Comparison of ENCODE assay signal across 10 mouse cellular contexts in the genomic region with DNA sequence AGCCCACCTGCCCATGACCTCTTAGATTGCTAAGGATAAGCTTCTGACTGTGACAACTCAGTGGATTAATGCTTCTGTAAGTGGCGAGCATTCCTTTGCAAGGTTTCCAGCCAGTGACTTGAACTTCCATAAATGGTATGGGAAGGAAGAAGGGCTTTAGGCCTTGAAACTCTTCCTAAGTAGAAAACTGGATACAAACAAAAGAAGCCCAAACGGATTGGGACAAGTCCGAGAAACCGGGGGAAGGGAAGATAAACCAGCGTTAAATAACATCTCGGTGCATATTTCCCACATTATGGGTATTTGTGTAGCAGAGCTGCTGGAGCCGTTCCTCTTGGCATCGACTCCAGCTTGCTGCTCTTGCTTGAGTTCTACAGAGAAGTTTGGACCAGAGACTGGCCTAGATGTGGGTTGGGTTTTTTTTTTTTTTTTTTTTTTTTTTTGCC. TPM values are rescaled to one million over a fixed set of nuclear protein-coding genes. Genes with fewer than 3 reads are reported as not detected.
DNase-seq lines count a peak whose midpoint lies in the region; ATAC-seq and TF ChIP-seq lines count a peak whose summit lies in the region.
"Had no signal": no experiment of that assay in that cellular context is flagged by ENCODE, and none has a peak within 500 bp of the region (broad histone marks: within the 10 kb centered on the region; RNA-seq: fewer than 3 reads in every experiment).

No protein-coding gene starts in this region.

- DNase-seq in frontal cortex, adult 2 months (ENCODE audit: extremely low spot score in 1 of 2, low spot score in 1 of 2): peak; percentile 32 to 63
- no peak for DNase-seq in frontal cortex, postnatal 10 days (ENCODE audit: low spot score in 2 of 2)
- DNase-seq in limb, embryonic 14.5 days (ENCODE audit: low spot score): peak; percentile 41
- no peak for DNase-seq in limb, embryonic 10.5 days (ENCODE audit: low spot score)
- peak; percentile 28 to 69 for DNase-seq in lung, postnatal 4 days
- no peak for DNase-seq in natural killer cell, adult 2 months (ENCODE audit: low spot score in 2 of 2)
- DNase-seq in cerebellum, adult 9-10 months: no peak
- DNase-seq: cerebellum, adult 18-20 months had no signal

- no peak overlapping the region for H3K27ac ChIP-seq in limb, embryonic 14.5 days (replicated peaks; ENCODE audit: low read depth, low read length)
- H3K27ac ChIP-seq in limb, embryonic 10.5 days: no peak overlapping the region
- peak overlapping the region; percentile 70 for H3K27ac ChIP-seq in embryonic facial prominence, embryonic 15.5 days (replicated peaks)
- H3K27ac ChIP-seq: macrophage had no signal

- no peaks in the 10 kb centered on the region for H3K9me3 ChIP-seq in limb, embryonic 14.5 days (ENCODE audit: control insufficient read depth, low read length)
- H3K9me3 ChIP-seq in limb, embryonic 10.5 days (replicated peaks): no peaks in the 10 kb centered on the region
- H3K9me3 ChIP-seq in embryonic facial prominence, embryonic 15.5 days (replicated peaks): no peaks in the 10 kb centered on the region

- H3K4me1 ChIP-seq in limb, embryonic 14.5 days (ENCODE audit: control insufficient read depth, insufficient read depth, low read length): peaks cover 9% of the 10 kb centered on the region
- peaks cover 12% of the 10 kb centered on the region for H3K4me1 ChIP-seq in limb, embryonic 10.5 days
- H3K4me1 ChIP-seq in embryonic facial prominence, embryonic 15.5 days: peaks cover 16% of the 10 kb centered on the region

- H3K4me2 ChIP-seq in limb, embryonic 14.5 days (replicated peaks; ENCODE audit: low read depth, low read length, severe bottlenecking): no peak overlapping the region
- H3K4me2 ChIP-seq in embryonic facial prominence, embryonic 15.5 days (replicated peaks): no peak overlapping the region

- H3K36me3 ChIP-seq in limb, embryonic 14.5 days (ENCODE audit: control insufficient read depth, insufficient read depth, low read length): peaks cover 32% of the 10 kb centered on the region
- H3K36me3 ChIP-seq in limb, embryonic 10.5 days: peaks cover 42% of the 10 kb centered on the region
- H3K36me3 ChIP-seq in embryonic facial prominence, embryonic 15.5 days: peaks cover 27% of the 10 kb centered on the region

- no peak for TF ChIP-seq POLR2A in limb, embryonic 14.5 days (IDR thresholded peaks at IDR 0.05; ENCODE audit: borderline replicate concordance, extremely low read depth, insufficient read depth, insufficient read length)

- 68% methylated on average over 8 of the region's 8 CpGs for WGBS in limb, embryonic 14.5 days
- WGBS in limb, embryonic 10.5 days: 85% methylated on average over 8 of the region's 8 CpGs
- WGBS in embryonic facial prominence, embryonic 15.5 days: 43% methylated on average over 8 of the region's 8 CpGs

- H3K9ac ChIP-seq in limb, embryonic 14.5 days (ENCODE audit: low read depth, low read length, severe bottlenecking): no peak overlapping the region
- no peak overlapping the region for H3K9ac ChIP-seq in embryonic facial prominence, embryonic 15.5 days

- ATAC-seq in limb, embryonic 14.5 days (ENCODE audit: low FRiP score, low read depth): no peak
- ATAC-seq in embryonic facial prominence, embryonic 15.5 days (ENCODE audit: insufficient number of reproducible peaks, low FRiP score, low TSS enrichment, low read depth): no peak

- H3K4me3 ChIP-seq in limb, embryonic 14.5 days (replicated peaks; ENCODE audit: low read length): no peak overlapping the region
- H3K4me3 ChIP-seq in limb, embryonic 10.5 days: no peak overlapping the region
- no peak overlapping the region for H3K4me3 ChIP-seq in embryonic facial prominence, embryonic 15.5 days (replicated peaks)

- H3K27me3 ChIP-seq in limb, embryonic 14.5 days (ENCODE audit: control insufficient read depth, insufficient read depth, low read length): no peaks in the 10 kb centered on the region
- H3K27me3 ChIP-seq in limb, embryonic 10.5 days (ENCODE audit: low read depth, poor library complexity, severe bottlenecking): no peaks in the 10 kb centered on the region
- H3K27me3 ChIP-seq in embryonic facial prominence, embryonic 15.5 days: no peaks in the 10 kb centered on the region

RNA-seq across cellular contexts. Expression of gene Sntb2, which starts 10.6 kb away (rescaled TPM):
- polyA plus RNA-seq in frontal cortex, adult 2 months (2012; rRNA removed): 6.0 and 6.8 TPM in 2 replicates
- 13.9 and 15.4 TPM in 2 replicates for polyA plus RNA-seq in limb, embryonic 14.5 days (2012; rRNA removed)
- 20.4 and 20.7 TPM in 2 replicates for polyA plus RNA-seq in limb, embryonic 14.5 days (2014; fragmentation: Nextera tagmentation; extraction: Ambion mirVana)
- 15.8 and 15.9 TPM in 2 replicates for polyA plus RNA-seq in limb, embryonic 10.5 days (2016; fragmentation: Nextera tagmentation; extraction: Ambion mirVana)
- polyA plus RNA-seq in embryonic facial prominence, embryonic 15.5 days (2015; fragmentation: Nextera tagmentation; extraction: Ambion mirVana): 18.3 and 21.6 TPM in 2 replicates

RNA-seq across cellular contexts. Expression of gene Utp4, which starts 31.5 kb away (rescaled TPM):
- polyA plus RNA-seq in frontal cortex, adult 2 months (2012; rRNA removed): 27.4 and 28.9 TPM in 2 replicates
- polyA plus RNA-seq in limb, embryonic 14.5 days (2012; rRNA removed): 50.7 and 53.3 TPM in 2 replicates
- polyA plus RNA-seq in limb, embryonic 14.5 days (2014; fragmentation: Nextera tagmentation; extraction: Ambion mirVana): 61.9 and 64.0 TPM in 2 replicates
- 84.7 and 107 TPM in 2 replicates for polyA plus RNA-seq in limb, embryonic 10.5 days (2016; fragmentation: Nextera tagmentation; extraction: Ambion mirVana)
- 59.7 and 60.5 TPM in 2 replicates for polyA plus RNA-seq in embryonic facial prominence, embryonic 15.5 days (2015; fragmentation: Nextera tagmentation; extraction: Ambion mirVana)

RNA-seq across cellular contexts. Expression of gene Has3, which starts 54.9 kb away (rescaled TPM):
- polyA plus RNA-seq in frontal cortex, adult 2 months (2012; rRNA removed): 0.78 and 0.90 TPM in 2 replicates
- 1.9 and 2.0 TPM in 2 replicates for polyA plus RNA-seq in limb, embryonic 14.5 days (2012; rRNA removed)
- polyA plus RNA-seq in limb, embryonic 14.5 days (2014; fragmentation: Nextera tagmentation; extraction: Ambion mirVana): 0.53 and 0.58 TPM in 2 replicates
- 0.06 and 0.13 TPM in 2 replicates for polyA plus RNA-seq in limb, embryonic 10.5 days (2016; fragmentation: Nextera tagmentation; extraction: Ambion mirVana)
- 1.3 TPM in 2 replicates for polyA plus RNA-seq in embryonic facial prominence, embryonic 15.5 days (2015; fragmentation: Nextera tagmentation; extraction: Ambion mirVana)

Comparison
In these comparisons a context has a peak if more than half of its experiments do, and no peak if none do; other contexts are left out.
1. DNase-seq: peak in frontal cortex, adult 2 months (2 of 2), limb, embryonic 14.5 days (single experiment) and lung, postnatal 4 days (2 of 2); none in frontal cortex, postnatal 10 days (0 of 2), limb, embryonic 10.5 days (single experiment), natural killer cell, adult 2 months (0 of 2) and cerebellum, adult 9-10 months (single experiment).